Mouse (Mus musculus): Measurements from ENCODE around the gene S100a14. TPM values are rescaled to one million over a fixed set of nuclear protein-coding genes. Genes with fewer than 3 reads are reported as not detected.

S100a14 gene
- total and polyA plus RNA-seq, 3 experiments, result not detected

DNA sequence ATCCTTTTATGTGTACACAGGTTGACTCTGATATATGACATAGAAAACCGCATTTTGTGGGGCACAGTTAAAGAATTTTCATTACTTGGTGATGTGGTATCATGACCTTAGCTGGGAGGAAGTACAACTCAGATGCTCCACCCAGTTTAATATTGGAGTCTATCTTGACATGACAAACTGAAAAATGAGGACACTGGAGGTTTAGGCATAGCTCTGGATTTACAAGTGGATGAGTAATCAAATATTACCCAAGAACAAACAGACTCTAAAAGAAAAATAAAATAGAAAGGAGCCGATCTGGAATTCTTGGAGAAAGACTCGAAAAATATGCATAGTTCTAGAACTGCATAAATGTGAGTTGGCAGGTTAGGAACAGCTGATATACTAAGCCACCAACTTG lies 48.7 kb downstream of the S100a14 start:
- no peaks in the 10 kb centered on the region for H3K4me1 ChIP-seq (ENCODE audit: control insufficient read depth in 1 of 2, insufficient read depth in 2 of 2, low read length in 2 of 2)
- TF ChIP-seq CTCF (IDR thresholded peaks at IDR 0.05 in 2 of 3, conservative IDR thresholded peaks at IDR 0.05 in 1 of 3; ENCODE audit: control insufficient read depth in 1 of 3, insufficient read depth in 1 of 3, low read depth in 2 of 3, low read length in 3 of 3, poor library complexity in 1 of 3, severe bottlenecking in 1 of 3) (no peak), ELF1 (IDR thresholded peaks at IDR 0.05; ENCODE audit: low read depth, low read length) (no peak), EP300 (IDR thresholded peaks at IDR 0.05; ENCODE audit: low read depth in 1 of 2, low read length in 2 of 2) (no peak), MYB (IDR thresholded peaks at IDR 0.05; ENCODE audit: low read depth, low read length) (no peak), USF1 (IDR thresholded peaks at IDR 0.05; ENCODE audit: low read depth, low read length) (no peak), ZMIZ1 (IDR thresholded peaks at IDR 0.05; ENCODE audit: low read depth, low read length) (no peak), ZC3H11A (IDR thresholded peaks at IDR 0.05; ENCODE audit: low read depth, low read length) (no peak), USF2 (IDR thresholded peaks at IDR 0.05; ENCODE audit: borderline replicate concordance in 1 of 2, insufficient read depth in 1 of 2, low read depth in 1 of 2, low read length in 2 of 2) (no peak), RCOR1 (IDR thresholded peaks at IDR 0.05; ENCODE audit: low read depth, low read length) (no peak), TBP (IDR thresholded peaks at IDR 0.05; ENCODE audit: low read depth, low read length) (no peak), GATA1 (IDR thresholded peaks at IDR 0.05; ENCODE audit: low read depth, low read length) (no peak), SMC3 (IDR thresholded peaks at IDR 0.05; ENCODE audit: low read depth, low read length) (no peak), E2F4 (IDR thresholded peaks at IDR 0.05; ENCODE audit: borderline replicate concordance, low read depth, low read length) (no peak), MAFK (IDR thresholded peaks at IDR 0.05; ENCODE audit: borderline replicate concordance, low read depth, low read length) (no peak), MEF2A (IDR thresholded peaks at IDR 0.05; ENCODE audit: extremely low read depth, insufficient replicate concordance, low read depth, low read length, poor library complexity, severe bottlenecking) (no peak)
- H3K9ac ChIP-seq (ENCODE audit: control insufficient read depth, low read depth, low read length, poor library complexity, severe bottlenecking), result no peak overlapping the region
- no peak overlapping the region for H3K27ac ChIP-seq (ENCODE audit: control insufficient read depth, low read depth, low read length)
- no peak overlapping the region for H3K4me3 ChIP-seq (ENCODE audit: control insufficient read depth in 1 of 2, insufficient read depth in 1 of 2, low read depth in 2 of 2, low read length in 2 of 2)
- H3K9me3 ChIP-seq (replicated peaks; ENCODE audit: insufficient read depth, low read length), result no peaks in the 10 kb centered on the region
- no peak for DNase-seq (ENCODE audit: low read depth, low spot score)
- H3K27me3 ChIP-seq (ENCODE audit: control insufficient read depth in 1 of 2, insufficient read depth in 2 of 2, low read length in 2 of 2), result peaks cover 20 to 33% of the 10 kb centered on the region in 2 experiments
- no peaks in the 10 kb centered on the region for H3K79me2 ChIP-seq (ENCODE audit: control insufficient read depth, insufficient read depth, low read length, poor library complexity)
- no peaks in the 10 kb centered on the region for H3K36me3 ChIP-seq (ENCODE audit: control insufficient read depth in 1 of 2, insufficient read depth in 2 of 2, low read length in 2 of 2)

- no peak overlapping the region for H3K4me3 ChIP-seq (ENCODE audit: control insufficient read depth in 1 of 2, insufficient read depth in 1 of 2, low read depth in 2 of 2, low read length in 2 of 2)
- H3K36me3 ChIP-seq (ENCODE audit: control insufficient read depth in 1 of 2, insufficient read depth in 2 of 2, low read length in 2 of 2), result no peaks in the 10 kb centered on the region
- H3K27ac ChIP-seq (ENCODE audit: control insufficient read depth, low read depth, low read length), result no peak overlapping the region
- no peaks in the 10 kb centered on the region for H3K4me1 ChIP-seq (ENCODE audit: control insufficient read depth in 1 of 2, insufficient read depth in 2 of 2, low read length in 2 of 2)
- H3K79me2 ChIP-seq (ENCODE audit: control insufficient read depth, insufficient read depth, low read length, poor library complexity), result no peaks in the 10 kb centered on the region
- peaks cover 20 to 33% of the 10 kb centered on the region in 2 experiments for H3K27me3 ChIP-seq (ENCODE audit: control insufficient read depth in 1 of 2, insufficient read depth in 2 of 2, low read length in 2 of 2)
- TF ChIP-seq SMC3 (IDR thresholded peaks at IDR 0.05; ENCODE audit: low read depth, low read length), result no peak
- no peak for TF ChIP-seq BHLHE40 (IDR thresholded peaks at IDR 0.05; ENCODE audit: borderline replicate concordance, low read depth, low read length)
- no peak for TF ChIP-seq CHD2 (IDR thresholded peaks at IDR 0.05; ENCODE audit: low read length)
- TF ChIP-seq MYB (IDR thresholded peaks at IDR 0.05; ENCODE audit: low read depth, low read length), result no peak
- no peak for TF ChIP-seq KAT2A (conservative IDR thresholded peaks at IDR 0.05; ENCODE audit: low read depth, low read length)
- no peak for TF ChIP-seq UBTF (IDR thresholded peaks at IDR 0.05; ENCODE audit: borderline replicate concordance, insufficient read depth, low read depth, low read length)
- no peak for TF ChIP-seq POLR2A (IDR thresholded peaks at IDR 0.05; ENCODE audit: control insufficient read depth in 1 of 2, insufficient read depth in 1 of 2, low read depth in 1 of 2, low read length in 2 of 2, poor library complexity in 1 of 2)
- no peak for TF ChIP-seq MAX (IDR thresholded peaks at IDR 0.05; ENCODE audit: low read length)
- no peak for TF ChIP-seq USF2 (IDR thresholded peaks at IDR 0.05; ENCODE audit: borderline replicate concordance in 1 of 2, insufficient read depth in 1 of 2, low read depth in 1 of 2, low read length in 2 of 2)
- TF ChIP-seq ZC3H11A (IDR thresholded peaks at IDR 0.05; ENCODE audit: low read depth, low read length), result no peak
- no peak for TF ChIP-seq RCOR1 (IDR thresholded peaks at IDR 0.05; ENCODE audit: low read depth, low read length)
- no peak for TF ChIP-seq POLR2AphosphoS2 (IDR thresholded peaks at IDR 0.05; ENCODE audit: low read length)
- no peak for TF ChIP-seq NELFE (IDR thresholded peaks at IDR 0.05; ENCODE audit: low read depth, low read length)
- no peak for TF ChIP-seq GABPA (IDR thresholded peaks at IDR 0.05; ENCODE audit: low read depth, low read length)
- TF ChIP-seq HCFC1 (IDR thresholded peaks at IDR 0.05; ENCODE audit: low read depth, low read length), result no peak
- DNase-seq (ENCODE audit: low read depth, low spot score), result no peak
- H3K9me3 ChIP-seq (replicated peaks; ENCODE audit: insufficient read depth, low read length), result no peaks in the 10 kb centered on the region
- no peak overlapping the region for H3K9ac ChIP-seq (ENCODE audit: control insufficient read depth, low read depth, low read length, poor library complexity, severe bottlenecking)
These were observed 49.8 kb downstream of the S100a14 start for GRCm38 (mm10) chr3:90576351-90577001.
